Mouse (Mus musculus): ENCODE results near the gene Calr3.

The Calr3 gene

DNA sequence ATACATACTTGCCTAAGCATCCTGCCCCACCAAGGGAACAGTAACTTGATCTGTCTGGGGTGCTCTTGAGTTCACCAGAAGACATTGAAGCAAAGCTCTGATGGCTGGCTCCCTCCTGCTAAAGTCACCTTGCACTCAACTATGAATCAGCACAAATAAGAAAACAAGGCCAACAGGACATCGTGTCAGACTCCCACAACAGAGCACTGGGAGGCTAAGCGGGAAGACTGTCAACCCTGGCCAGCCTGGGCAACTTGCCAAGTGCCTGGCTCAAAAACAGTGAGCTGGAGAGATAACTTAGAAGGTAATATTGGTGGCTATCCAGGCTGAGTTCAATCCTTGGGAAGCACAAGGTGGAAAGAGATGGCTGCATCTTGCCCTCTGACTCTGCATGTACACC lies 8.7 kb downstream of the Calr3 start:
- DNase-seq = no peak

DNA sequence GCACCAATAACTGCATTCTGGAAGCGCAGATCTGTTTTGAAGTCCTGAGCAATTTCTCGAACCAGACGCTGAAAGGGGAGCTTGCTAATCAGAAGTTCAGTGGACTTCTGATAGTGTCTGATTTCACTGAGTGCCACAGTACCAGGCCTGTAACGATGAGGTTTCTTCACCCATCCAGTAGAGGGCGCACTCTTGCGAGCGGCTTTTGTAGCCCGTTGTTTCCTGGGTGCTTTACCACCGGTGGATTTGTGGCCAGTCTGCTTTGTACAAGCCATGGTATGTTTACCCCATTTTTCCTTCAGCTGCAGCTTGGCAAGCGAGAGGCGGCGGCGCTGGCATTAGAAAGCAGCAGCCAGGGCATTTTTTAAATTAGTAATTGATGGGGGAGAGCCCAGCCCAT lies 14.0 kb downstream of the Calr3 start:
- no peak for DNase-seq

DNA sequence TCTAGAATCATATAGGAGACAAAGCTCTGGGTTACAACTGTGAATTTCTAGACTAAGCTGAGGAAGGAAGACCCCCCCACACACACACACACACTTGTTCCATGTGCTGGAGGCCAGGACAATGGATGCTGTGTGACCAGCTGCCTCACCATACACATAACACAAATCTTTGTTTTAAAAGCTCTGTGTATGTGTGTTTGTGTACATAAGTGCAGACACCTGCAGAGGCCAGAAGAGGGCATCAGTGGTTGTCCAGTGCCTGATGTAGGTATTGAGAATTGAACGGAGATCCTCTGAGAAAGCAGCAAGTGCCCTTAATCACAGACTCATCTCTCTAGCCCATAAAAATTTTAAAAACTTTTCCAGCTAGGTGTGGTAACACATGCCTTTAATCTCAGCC lies 20.7 kb downstream of the Calr3 start:
- DNase-seq = no peak

DNA sequence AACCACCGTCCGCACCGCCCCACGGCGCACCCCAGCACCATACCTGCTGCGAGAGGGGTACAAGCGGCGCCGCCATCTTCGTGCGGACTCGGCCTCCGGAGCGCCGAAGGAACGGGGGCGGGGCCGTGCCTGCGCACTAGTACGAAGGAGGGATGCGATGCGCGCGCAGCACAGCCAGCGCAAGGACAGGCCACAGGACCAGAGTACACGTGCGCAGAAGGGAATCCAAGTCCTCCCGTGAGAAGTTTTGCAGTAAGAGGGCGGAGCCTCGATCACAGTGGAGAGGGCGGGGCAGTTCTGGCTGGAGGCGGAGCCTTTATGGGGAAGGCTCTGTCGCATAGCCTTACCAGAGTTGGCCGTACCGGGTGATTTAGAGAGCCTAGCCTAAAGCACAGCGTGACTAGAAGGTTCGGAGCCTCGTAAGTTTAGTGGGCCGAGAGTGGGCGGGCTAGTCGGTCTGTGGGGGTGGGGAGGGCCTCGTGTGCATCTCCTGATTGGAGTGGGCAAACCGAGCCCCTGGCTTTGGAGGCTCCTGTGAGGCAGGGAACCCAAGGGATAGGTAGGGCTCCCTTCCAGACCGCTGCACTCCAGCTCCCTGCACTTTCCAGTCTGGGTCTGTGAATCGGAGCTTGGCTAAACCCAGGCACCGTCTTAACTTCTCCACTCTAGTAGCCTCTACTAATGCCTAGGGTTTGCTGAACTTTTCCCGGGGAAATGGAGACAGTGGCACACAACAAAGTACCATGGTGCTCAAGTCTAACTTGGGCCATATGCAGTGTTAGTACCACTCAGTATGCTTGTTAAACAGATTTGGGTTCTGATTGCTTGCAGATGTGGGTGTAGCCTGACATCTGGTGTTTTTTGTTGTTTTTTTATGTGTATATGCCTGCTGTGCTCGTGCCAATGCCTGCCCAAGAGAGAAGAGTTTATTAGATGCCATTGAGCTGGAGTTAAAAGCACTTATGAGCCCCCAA lies 22.0 kb downstream of the Calr3 start, which contains the start of gene Eps15l1:
Gene Eps15l1 (minus strand): TSS at position 99 of the 974 bp plus-strand sequence.
- DNase-seq = peak; percentile 98

DNA sequence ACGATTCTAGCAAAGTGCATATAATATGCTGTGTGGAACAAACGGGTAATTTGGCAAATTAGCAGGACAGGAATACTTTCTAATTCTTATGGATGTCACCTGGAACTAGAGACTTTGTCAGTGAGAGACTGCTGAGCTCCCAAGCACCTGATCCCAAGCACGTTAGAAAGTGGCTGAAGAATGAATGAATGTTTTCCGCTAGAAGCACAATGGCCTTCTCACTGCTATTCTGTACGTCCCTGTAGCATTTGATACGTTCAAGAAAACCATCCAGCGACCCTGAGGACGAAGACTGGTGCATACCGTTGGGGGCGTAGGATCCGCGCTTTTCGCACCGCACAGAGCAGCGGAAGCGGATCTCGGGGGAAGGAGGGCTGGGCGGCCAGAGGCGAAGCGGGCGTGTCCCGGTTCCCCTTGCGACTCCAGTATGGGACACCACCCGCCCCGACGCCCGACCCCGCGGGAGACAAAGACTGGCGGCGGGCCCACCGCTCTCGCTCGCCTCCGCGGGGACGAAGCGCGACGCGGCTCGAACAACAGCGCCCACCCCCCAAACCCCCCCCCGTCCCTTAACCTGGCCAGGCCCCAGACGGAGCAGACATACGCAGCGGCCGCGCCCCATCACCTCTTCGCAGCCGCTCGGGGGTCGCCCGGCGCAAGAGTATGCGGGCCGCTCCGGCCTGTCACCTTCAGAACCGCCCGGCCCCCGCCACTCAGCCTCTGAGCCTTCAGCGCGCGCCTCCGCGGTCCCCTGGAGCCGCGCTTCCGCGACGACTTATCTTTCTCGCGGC lies 22.9 kb downstream of the Calr3 start:
- peak; percentile 55 for DNase-seq

DNA sequence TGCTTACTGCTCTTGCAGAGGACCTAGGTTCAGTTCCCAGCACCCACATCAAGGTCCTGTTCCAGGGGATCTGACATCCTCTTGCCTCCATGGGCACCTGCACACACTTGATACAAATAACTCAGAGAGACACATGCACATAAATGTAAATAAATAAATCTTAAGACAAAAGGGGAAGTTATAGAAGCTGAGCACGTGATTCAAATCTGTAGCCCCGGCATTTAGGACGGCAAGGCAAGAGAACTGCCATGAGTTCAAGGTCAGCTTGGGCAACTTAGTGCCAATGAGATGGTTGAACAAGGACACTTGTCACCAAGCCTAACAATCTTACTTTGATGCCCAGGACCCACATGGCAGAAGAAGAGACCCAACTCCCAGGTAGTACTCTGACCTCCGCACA lies 25.6 kb downstream of the Calr3 start:
- DNase-seq = no peak

DNA sequence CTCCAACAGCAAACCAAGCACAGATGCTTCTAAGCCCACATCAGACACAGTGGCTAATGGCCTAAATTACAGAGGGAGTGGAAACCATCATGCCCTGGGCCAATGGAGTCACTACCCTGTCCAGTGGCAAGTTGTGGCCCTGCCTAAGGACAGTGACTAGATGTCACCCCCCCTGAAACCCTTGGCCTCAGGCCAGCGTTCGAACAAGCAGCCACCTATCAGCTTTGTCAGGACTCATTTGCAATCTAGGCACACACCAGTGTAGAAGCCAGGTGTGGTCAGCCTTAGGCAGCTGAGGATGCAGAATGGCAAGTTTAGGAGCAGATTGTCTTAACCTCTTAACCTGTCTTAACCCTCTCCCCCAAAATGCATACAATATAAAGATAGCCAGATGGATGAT lies 28.4 kb downstream of the Calr3 start:
- DNase-seq = peak; percentile 18

DNA sequence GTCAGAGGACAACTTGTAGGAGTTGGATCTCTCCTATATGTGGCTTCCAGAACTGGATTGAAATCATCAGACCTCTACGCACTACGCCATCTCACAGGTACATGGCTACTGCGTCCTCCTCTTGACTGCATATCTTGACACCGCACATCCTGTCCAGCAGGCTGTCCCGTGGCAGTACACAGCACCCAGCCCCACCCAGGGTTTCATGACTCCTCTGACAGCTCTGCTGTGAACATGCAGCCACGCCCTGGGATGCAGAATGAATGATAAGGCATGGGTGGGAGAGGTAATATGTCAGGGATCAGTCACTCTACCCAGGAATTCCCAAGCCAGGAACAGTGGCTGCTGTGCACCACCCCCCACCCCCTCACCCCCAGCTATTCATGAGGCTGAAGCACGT lies 29.8 kb downstream of the Calr3 start:
- DNase-seq = no peak

DNA sequence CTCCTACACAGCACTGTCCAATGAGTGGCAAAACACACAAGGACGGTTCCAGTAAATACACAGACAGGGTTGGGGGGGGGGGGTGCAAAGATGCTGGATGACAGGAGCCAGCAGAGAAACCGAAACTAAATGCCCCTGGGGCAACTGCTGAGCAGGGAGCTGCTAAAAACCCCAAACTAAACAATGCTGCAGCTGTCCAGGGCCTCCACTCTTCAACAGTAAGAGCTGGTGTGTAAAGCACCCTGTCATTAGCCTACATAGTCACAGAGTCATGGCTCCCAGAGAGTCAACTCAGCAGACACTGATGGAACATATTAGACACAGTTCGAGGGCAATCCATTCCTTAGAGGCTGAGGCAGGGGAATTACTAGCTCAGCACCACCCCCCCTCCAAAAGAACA lies 34.2 kb downstream of the Calr3 start:
- no peak for DNase-seq

DNA sequence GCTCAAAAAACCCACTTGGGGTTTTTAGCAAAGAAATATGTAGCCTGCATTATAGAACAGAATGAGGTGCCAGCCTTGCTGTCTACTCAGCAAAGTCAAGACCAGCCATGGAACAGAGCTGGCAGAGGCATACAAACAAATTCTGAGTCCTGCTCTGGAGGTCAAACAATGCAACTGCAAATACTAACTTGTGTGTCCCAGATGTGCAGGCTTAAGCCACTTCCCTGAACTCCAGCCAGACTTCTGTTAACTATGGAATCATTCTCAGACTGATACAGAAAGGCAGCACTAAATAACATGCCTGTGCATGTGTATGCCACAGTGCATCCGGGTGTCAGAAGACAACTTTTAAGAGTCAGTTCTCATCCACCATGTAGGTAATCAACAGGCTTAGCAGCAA lies 35.8 kb downstream of the Calr3 start:
- DNase-seq = no peak

DNA sequence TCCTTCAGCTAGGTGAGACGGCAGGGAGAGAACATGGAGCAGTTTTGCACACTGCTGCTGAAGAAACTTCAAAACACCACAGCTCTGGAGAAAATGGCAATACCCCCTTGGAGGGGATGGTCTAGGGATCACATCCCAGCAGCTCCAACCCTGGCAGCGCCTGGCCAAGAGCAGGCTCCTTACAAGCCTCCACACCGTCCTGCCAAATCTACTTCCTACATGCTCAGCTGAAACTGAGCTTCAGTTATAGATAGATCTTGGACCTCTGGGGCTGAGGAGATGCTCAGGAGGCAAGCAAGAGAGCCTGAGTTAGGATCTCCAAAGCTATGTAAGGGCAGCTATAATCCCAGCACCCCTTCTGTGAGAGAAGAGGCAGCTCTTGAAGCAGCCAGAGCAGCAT lies 40.7 kb downstream of the Calr3 start:
- DNase-seq = no peak

DNA sequence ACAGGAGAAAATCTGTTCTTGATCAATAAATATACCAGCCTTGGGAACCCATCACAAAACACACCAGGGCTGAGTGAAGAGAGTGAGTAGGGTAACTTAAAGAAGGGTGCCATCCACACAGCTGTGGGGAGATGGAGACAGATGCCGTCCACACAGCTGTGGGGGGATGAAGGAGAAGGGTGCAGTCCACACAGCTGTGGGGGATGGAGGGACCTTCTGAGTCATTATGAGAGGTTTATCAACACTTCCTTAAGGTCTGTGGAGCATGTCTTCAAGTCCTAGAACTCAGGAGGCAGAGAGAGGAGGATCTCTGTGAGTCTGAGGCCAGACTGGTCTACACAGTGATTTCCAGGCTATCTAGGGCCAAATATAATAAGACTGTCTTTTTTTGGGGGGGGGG lies 42.3 kb downstream of the Calr3 start:
- DNase-seq = no peak

DNA sequence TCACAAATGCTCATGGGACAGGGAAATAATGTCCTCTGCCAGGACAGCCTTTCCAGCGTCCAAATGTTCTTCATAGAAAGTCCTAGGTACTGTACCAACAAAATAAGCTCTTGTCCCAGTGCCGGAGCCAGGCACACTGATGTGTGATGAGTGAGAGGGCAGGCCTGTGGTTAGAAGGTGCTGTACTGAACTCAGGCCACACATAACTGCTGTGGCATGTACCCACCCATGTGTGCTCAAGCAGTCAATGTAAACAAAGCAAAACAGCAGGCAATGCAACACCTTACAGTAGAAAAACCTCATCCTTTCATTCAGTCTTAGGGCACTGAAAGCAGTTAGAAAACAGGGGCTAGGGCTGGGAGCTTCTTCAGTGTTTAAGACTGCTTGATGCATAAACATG lies 57.9 kb downstream of the Calr3 start:
- no peak for DNase-seq

DNA sequence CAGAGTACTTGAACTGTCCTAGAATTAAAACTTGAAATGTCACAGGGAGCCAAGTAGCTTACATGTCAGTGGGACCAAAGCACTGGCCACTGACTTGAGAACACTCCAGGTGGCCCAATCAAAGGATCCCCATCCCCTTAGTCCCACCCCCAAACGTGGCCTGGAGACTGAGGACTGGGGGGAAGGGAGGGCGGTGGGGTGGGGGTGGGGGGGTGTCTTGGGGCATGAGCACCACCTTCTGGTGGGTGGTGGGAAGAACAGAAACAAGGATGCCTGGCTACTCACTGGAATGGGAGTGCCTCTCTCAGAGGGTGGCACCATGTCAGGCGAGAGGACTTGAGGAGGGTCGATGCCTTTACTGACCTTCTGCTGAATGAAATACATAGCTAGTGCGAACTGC lies 61.3 kb downstream of the Calr3 start:
- DNase-seq = no peak

DNA sequence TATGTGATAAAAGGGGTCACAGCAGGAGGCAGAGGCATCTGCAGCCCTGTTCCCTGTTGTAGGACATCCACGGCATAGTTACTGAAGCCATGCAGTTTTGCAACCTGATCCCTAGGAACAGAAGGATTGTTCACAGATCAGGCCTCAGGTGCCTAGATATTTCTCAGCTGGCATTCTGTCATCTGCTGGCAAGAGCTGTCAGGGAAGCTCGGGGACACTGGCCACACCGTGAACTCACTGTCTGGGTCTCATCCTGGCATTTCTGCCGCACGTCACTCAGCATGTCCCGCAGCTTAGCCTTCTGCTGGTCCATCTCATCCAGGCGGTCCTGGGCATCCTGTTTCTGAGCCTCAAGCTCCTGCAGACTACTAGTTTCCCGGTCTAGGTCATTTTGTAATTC lies 63.0 kb downstream of the Calr3 start:
- peak; percentile 73 for DNase-seq

DNA sequence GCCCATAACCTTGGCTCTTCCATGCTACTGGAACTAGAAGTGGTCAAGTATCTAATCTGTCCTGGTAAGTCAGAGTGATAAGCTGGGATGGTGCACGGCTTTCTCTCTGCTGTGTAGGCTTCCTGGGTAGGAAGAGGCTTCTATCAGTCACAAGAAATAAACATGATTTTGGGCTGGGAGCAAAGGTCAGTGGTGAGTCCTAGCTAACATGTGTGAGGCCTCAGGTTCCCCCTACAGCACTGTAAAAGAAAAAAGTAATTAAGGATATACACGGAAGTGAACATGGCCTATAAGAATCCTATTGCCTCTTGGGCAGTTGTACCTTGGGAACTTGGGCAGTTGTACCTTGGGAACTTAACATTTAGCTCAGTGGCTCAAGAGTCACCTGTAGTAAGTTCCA lies 66.8 kb downstream of the Calr3 start:
- no peak for DNase-seq

DNA sequence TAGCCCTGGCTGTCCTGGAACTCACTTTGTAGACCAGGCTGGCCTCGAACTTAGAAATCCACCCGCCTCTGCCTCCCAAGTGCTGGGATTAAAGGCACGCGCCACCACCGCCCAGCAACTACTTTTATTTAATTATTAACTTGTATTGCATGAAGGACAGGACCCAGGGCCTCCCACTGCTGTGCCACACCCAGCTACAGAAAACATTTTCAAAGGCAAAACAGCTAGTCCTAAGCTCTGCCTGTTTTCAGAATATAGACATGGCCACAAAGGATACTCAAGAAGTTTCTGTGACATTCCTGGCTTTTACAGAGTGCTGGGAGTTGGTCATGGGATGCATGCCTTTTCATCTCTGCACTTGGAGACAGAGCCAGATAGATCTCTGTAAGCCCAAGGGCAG lies 67.4 kb downstream of the Calr3 start:
- no peak for DNase-seq

DNA sequence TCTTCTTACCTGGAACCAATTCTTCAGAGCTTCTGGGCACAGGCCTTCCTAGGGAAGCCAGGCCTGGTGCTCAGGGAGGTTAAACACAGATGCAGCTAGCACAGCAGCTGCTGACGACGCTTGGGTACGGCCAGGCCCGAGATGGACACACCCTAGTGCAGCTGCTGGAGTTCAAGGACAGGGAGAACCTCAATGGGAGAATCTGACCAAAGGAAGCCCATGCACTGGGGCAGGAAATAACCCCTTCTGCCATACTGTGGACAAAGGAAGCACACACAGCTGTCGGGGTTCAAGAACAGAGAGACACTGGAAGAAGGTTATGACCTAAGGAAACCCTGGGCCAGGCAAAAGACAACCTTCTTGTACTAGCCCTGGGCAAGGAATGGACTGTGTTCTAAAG lies 68.5 kb downstream of the Calr3 start:
- no peak for DNase-seq

Data from cerebellum, adult 11-12 months (tissue).